Mouse (Mus musculus): Measurements from ENCODE around the gene Derl3.
"Not testable (repeated sequence)": the region's sequence is repeated elsewhere in the genome, so short reads cannot be mapped to it uniquely, and the experiment has no call there.

Gene Derl3

DNA sequence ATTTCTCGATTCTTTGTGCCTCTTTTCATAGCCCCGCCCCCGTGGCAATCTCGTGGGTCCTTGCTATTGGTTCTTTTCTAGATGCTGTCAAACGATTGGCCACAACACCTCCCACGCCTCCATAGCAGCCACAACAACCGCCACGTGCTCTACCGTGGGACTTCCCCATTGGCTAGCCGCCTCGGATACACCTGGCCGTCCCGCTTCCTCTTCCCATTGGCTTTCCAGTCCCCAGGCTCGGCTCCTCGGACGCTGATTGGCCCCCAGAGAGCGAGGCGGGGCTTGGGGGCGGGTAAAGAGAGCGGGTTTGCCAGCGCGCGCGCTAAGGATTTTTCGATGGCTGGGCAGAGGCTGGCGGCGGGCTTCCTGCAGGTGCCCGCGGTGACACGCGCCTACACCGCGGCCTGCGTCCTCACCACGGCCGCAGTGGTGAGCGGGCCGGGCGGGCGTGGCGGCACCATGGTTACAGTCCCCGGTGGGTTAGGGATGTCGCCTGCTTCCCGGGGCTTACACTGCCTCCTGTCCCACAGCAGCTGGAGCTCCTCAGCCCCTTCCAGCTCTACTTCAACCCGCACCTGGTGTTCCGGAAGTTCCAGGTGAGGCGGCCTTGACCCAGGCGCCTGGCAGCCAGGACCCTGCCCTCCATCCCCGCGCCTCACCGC, at the start of gene Derl3:
Gene Derl3 (plus strand): TSS at position 325 of the 662 bp plus-strand sequence.
- DNase-seq (ENCODE audit: low spot score in 2 of 2), result peak; percentile 82 to 94

GRCm38 (mm10) chr10:75843898-75844297, 49.3 kb upstream of the Derl3 start:
- DNase-seq (ENCODE audit: low spot score in 2 of 2), result not testable (repeated sequence)

- DNase-seq (ENCODE audit: low spot score in 2 of 2), result no peak
Measured at GRCm38 (mm10) chr10:75844800-75845199, 48.4 kb upstream of the Derl3 start.

DNA sequence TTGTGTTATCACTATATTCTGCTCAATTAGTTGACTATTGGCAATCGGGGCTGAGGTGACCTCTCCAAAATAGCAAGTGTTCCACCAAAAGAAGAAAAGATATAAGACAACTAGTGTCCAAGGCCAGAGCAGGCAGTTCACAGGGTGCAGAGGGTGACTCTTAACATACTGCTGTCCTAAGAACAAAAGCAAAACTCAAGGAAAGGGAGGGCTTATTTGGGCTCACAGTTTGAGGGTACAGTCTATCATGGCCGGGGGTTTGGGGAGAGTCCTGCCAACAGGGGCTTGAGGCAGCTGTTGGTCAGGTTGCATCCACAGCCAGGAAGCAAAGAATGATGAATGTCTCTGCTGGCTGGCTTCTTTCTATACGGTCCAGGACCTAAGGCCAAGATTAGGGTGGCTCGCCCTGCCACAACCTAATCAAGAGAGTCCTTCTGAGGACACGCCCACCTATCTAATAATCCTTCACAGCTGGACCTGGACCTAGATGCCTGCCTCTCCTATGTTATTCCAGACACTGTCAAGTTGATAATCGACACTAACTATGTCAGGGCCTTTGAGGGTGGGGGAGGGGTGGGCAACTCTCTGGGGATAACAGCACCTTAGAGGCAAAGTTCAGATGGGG, 47.8 kb upstream of the Derl3 start:
- DNase-seq (ENCODE audit: low spot score in 2 of 2), result peak; percentile 56 to 69

- no peak for DNase-seq (ENCODE audit: low spot score in 2 of 2)
Measured at GRCm38 (mm10) chr10:75848382-75848781, 44.8 kb upstream of the Derl3 start.

- DNase-seq (ENCODE audit: low spot score in 2 of 2), result no peak
Measured at GRCm38 (mm10) chr10:75851076-75851475, 42.1 kb upstream of the Derl3 start.

DNA sequence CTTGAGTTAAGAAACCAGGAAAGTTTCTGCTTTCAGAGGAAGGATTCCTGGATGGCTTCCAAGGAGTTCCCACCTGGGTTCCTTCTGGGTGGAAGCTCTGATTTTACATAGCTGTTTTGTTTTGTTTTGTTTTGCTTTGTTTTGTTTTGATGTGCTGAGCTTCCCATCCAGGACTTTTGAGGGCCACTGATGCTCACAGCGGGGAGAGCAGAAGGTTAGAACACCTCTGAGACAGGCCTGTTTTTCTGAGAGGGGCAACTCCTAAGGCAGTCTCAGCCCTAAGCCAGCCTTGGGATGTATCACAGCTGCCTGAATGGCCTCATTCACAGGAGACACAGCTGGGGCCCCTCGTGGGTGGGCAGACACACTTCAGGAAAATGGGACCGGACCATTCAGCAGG, 41.5 kb upstream of the Derl3 start:
- DNase-seq (ENCODE audit: low spot score in 2 of 2), result no peak

DNA sequence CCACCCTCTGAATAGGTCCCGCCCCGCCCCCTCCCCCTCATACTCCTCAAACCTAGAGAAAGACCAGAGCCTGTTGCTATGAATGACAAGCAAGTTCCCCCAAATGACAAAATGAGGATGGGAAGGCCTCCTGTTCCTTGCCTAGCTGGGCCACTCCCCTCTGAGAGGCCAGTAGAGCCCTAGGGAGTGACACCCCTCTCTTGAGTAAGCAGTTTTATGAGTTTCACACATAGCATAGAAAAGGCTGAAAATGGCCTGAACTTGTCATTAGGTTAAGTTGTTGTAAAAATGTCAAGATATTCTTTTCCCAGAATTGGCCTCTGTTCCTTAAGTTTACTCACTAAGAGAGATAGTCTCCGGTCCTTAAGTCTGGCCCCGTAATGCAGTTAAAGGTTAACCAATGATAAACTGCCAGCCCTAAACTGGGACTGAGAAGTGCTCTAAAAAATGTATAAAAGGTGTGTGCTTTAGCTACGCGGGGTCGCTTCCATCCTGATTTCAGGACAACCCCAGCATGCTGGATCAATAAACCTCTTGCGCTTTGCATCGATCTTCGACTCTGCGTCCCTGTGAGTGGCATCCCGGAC, 40.6 kb upstream of the Derl3 start:
- no peak for DNase-seq (ENCODE audit: low spot score in 2 of 2)

DNA sequence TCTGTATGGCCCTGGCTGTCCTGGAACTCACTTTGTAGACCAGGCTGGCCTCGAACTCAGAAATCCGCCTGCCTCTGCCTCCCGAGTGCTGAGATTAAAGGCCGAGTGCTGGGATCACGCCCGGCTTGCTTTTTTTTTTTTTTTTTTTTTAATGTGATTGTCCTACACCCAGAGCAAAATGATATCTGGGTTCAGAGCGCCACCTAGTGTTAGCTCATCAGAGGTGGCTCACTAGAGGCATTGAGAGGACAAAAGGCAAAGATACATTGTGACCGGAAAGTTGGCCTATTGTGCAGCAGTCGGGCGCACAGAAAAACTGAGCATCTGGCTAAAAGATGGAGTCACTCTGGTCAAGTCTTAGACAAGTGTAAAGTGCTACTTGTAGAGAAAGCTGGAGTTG, 39.8 kb upstream of the Derl3 start:
- peak; percentile 78 to 90 for DNase-seq (ENCODE audit: low spot score in 2 of 2)

DNA sequence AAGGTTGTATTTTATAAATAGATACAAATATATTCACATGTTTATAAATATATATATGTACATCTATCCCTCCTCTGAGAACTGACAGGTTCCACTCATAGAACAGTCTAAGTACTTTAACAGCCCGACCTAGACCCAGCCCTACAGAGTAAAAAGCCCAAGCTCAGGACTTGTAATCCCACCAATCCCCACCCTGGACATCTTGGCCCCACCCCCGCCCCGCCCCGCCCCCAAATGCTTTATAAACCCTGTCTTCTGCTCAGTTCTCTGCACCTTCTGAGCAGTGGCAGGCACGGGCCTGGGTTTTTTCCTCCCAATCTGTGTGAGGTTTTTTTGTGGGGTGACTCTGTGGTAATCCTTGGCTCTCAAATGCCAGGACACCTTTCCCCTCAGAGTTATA, 39.1 kb upstream of the Derl3 start:
- DNase-seq (ENCODE audit: low spot score in 2 of 2), result no peak

GRCm38 (mm10) chr10:75854791-75855190, 38.4 kb upstream of the Derl3 start:
- DNase-seq (ENCODE audit: low spot score in 2 of 2), result no peak

DNA sequence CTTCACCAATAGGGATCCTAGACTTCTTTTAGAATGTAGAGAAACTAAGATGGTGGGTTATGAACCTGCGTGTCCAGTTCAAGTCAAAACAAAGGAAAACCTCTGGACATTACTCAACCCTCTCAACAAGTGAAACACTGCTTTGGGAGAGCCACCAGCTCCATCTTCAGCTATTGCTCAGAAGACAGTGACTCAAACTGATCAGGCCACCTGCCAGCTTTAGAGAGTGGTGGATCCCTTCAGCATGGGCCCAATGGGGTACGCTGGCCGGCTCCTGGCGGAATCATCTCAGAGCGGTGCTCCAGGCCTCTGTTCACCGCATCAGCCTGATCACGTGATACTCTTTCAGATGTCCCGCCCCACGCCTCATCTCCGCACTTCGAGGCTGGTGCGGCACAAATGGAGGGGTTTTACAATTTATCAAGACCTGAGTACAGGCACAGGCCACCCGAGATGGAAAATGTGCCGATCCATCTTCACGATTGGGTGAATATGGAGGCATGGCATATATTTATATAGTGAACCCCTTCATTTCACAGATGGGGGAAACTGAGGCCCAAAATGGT, 37.7 kb upstream of the Derl3 start:
- no peak for DNase-seq (ENCODE audit: low spot score in 2 of 2)

DNA sequence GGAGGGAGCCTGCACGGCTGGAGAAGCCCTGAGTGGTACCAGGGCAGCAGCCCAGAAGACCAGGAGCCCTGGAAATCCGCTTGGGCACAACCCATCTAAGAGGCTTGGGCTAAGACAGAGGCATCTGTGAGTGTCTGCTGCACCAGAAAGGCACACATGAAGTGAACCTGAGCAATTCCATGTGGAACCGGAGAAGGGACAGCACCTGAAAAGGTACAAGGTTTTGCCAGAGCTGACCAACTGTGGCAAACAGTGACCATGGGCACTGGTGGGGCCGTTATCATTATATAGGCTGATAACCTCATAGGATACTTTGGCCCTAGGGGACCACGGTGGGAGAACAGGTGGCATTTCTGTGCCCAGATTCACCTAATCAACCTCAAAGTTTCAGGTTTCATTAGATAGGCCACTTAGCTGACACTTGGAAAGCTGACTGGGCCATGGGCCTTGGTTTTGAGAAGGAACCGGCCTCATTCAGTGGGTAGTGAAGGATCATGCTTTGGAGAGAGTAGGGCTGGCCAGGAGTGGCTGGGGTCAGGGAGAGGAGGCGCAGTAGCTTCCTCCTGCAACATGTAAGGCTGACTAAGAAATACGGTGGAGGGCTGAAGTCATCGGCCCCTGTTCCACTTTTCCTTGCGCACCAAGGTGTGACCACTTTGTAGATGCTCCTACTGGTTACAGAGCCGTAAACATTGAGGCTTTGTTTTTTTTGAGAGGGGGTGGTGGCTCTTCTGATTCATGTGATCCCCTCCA, 36.9 kb upstream of the Derl3 start:
- DNase-seq (ENCODE audit: low spot score in 2 of 2), result no peak

- DNase-seq (ENCODE audit: low spot score in 2 of 2), result no peak
Measured at GRCm38 (mm10) chr10:75856976-75857375, 36.2 kb upstream of the Derl3 start.

- DNase-seq (ENCODE audit: low spot score in 2 of 2), result no peak
Measured at GRCm38 (mm10) chr10:75857598-75857997, 35.6 kb upstream of the Derl3 start.

DNA sequence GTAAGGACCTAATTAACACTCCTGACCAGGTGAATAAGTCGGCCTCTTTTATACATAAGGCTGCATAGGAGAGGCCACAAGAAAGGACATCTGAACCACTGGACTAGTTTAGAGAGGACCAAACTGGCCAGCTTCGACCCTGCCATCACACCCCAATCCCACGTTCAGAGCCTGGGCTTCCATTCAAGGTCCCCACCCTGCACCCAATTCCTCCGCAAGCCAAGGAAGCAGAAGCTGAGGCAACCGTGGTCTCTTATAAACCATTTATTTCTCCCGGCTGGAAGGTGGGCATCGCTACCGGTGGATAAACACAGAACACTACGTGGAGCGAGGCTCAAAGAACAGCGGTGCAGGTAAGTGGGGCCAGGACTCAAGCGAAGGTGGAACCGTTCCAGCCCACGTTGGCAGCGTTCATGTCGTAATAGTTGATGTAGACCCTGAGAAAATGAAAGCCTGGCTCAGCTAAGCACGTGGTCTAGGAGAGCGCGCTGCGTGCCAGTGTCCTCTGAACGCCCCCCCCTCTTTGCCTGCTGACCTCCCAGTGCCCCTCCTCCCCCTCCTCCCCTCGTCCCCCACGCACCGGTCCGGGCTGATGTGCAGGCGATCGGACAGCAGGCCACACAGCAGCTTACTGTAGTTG, 34.0 kb upstream of the Derl3 start:
- DNase-seq (ENCODE audit: low spot score in 2 of 2), result no peak

DNA sequence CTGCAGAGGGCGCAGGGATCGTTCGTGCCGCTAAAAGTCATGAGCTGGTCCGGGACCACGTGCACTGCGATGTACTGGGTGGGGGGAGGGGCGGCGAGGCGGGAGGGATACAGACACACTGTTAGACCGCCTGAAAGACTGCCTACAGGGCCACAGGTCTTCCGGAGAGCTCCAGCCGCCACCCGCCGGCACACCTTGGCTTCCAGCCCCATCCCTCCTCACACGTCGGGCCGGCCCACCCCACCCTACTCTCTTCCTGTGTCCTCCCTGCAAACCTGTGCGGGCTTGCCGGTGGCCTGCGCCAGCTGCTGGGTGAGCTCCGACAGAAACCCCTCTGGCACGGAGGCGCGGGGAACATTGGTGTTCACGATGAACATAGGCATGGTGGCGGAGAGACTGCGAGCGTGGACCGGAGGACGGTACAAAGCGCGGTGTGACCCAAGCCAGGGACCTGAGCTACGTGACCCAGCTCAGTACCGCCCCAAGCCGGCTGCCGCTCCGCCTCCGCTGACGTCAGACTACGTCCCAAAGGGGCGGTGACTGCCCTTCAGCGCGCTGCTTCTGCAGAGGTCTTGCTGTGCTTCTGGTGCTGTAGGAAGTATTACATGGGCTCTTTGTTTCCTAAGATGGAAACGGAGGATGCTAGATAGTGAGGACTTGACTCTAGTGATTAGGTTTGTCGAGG, 33.3 kb upstream of the Derl3 start, which contains the start of gene Mif:
Gene Mif (minus strand): TSS at position 455 of the 685 bp plus-strand sequence.
- peak; percentile 85 to 91 for DNase-seq (ENCODE audit: low spot score in 2 of 2)

- DNase-seq (ENCODE audit: low spot score in 2 of 2), result no peak
Measured at GRCm38 (mm10) chr10:75860746-75861145, 32.5 kb upstream of the Derl3 start.

DNA sequence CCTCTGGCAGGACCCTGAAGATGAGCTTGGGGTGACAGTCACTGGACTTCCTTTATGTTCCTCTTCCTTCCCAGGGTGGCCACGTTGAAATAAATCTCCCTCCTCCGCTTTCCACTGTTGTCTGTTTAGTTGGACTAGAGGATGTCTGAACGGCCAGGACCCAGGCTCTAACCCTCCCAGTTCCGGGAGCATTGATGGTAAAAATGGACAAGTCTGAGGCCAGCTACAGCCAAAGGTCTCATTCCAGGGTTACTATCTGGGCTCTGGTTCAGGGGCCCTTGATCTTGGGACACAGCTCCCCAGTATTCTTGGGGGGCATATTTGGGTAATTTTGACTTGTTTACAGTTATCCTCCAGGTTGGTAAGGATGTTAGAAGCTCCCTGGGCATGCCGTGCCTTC, 31.6 kb upstream of the Derl3 start:
- no peak for DNase-seq (ENCODE audit: low spot score in 2 of 2)

GRCm38 (mm10) chr10:75872025-75872914, 20.9 kb upstream of the Derl3 start:
- no peak for DNase-seq (ENCODE audit: low spot score in 2 of 2)
